Mouse (Mus musculus) testis, adult 2 months (tissue): Measurements from ENCODE around the gene Gatc. TPM values are rescaled to one million over a fixed set of nuclear protein-coding genes. Genes with fewer than 3 reads are reported as not detected.

ENCODE experiments used
- H3K27ac ChIP-seq: fragments of 200-500 bp; 2 replicates; pipeline ENCODE4 v1.5.1; 2012; ENCODE audit warnings: low read depth, low read length; ENCODE audit not compliant: control insufficient read depth, insufficient read depth
- H3K27me3 ChIP-seq: fragments of 200-500 bp; 2 replicates; pipeline ENCODE4 v1.6.1; 2012; ENCODE audit warnings: mild to moderate bottlenecking, low read length, moderate library complexity; ENCODE audit not compliant: control insufficient read depth, insufficient read depth
- H3K36me3 ChIP-seq: fragments of 200-500 bp; 2 replicates; pipeline ENCODE4 v1.6.1; 2012; ENCODE audit warnings: mild to moderate bottlenecking, low read length; ENCODE audit not compliant: control insufficient read depth, insufficient read depth
- H3K4me1 ChIP-seq: fragments of 200-500 bp; 2 replicates; pipeline ENCODE4 v1.6.1; 2012; ENCODE audit warnings: low read length; ENCODE audit not compliant: control insufficient read depth, insufficient read depth
- H3K4me3 ChIP-seq: fragments of 200-500 bp; 2 replicates; pipeline ENCODE4 v1.5.1; 2012; ENCODE audit warnings: low read depth, mild to moderate bottlenecking, low read length, moderate library complexity, mixed read lengths; ENCODE audit not compliant: control insufficient read depth
- CTCF ChIP-seq: fragments of 200-500 bp; IDR thresholded peaks from 2 replicates; pipeline ENCODE4 v1.5.1; 2012; ENCODE audit warnings: low read depth, mild to moderate bottlenecking, inconsistent platforms, low read length, moderate library complexity; ENCODE audit not compliant: control insufficient read depth, insufficient read depth, insufficient replicate concordance
- POLR2A ChIP-seq: fragments of 200-500 bp; IDR thresholded peaks from 2 replicates; pipeline ENCODE4 v1.6.1; 2012; ENCODE audit warnings: low read depth, mild to moderate bottlenecking, inconsistent platforms, low read length, moderate library complexity; ENCODE audit not compliant: control insufficient read depth
- polyA plus RNA-seq: library from polyadenylated mRNA; depleted of rRNA; stranded (reverse); fragments of >200 nt; gene quantifications from 2 replicates; pipeline ENCODE4 v1.2.3, GENCODE M21; 2012

The Gatc gene
- polyA plus RNA-seq, 1 experiment = 16.0 TPM

- H3K4me1 ChIP-seq = no peaks in the 10 kb centered on the region; the same call in 1 of the 2 replicates
- TF ChIP-seq CTCF (no peak), POLR2A (no peak)
- H3K4me3 ChIP-seq = no peak overlapping the region
- H3K27me3 ChIP-seq = no peaks in the 10 kb centered on the region
- H3K27ac ChIP-seq = no peak overlapping the region
- no peaks in the 10 kb centered on the region for H3K36me3 ChIP-seq
Observed at GRCm38 (mm10) chr5:115362819-115363714, 22.1 kb upstream of the Gatc start.

- Histone ChIP-seq H3K27me3 (no peaks in the 10 kb centered on the region), H3K4me1 (no peaks in the 10 kb centered on the region; the same call in 1 of the 2 replicates), H3K36me3 (no peaks in the 10 kb centered on the region), H3K4me3 (no peak overlapping the region), H3K27ac (no peak overlapping the region)
- TF ChIP-seq POLR2A (no peak), CTCF (no peak)
Observed at GRCm38 (mm10) chr5:115362216-115362615, 21.2 kb upstream of the Gatc start.

- peak overlapping the region; percentile 50 for H3K27ac ChIP-seq
- H3K27me3 ChIP-seq = no peaks in the 10 kb centered on the region
- no peak overlapping the region; the same call in 1 of the 2 replicates for H3K4me3 ChIP-seq
- no peaks in the 10 kb centered on the region; the same call in 1 of the 2 replicates for H3K4me1 ChIP-seq
- H3K36me3 ChIP-seq = no peaks in the 10 kb centered on the region
- TF ChIP-seq CTCF = no peak
- TF ChIP-seq POLR2A = no peak
Observed at GRCm38 (mm10) chr5:115359851-115360372, 18.9 kb upstream of the Gatc start.

- Histone ChIP-seq H3K27ac (peak overlapping the region; percentile 10), H3K4me3 (no peak overlapping the region), H3K27me3 (no peaks in the 10 kb centered on the region), H3K36me3 (no peaks in the 10 kb centered on the region), H3K4me1 (no peaks in the 10 kb centered on the region; the same call in 1 of the 2 replicates)
- TF ChIP-seq POLR2A (no peak), CTCF (no peak)
Observed at GRCm38 (mm10) chr5:115359438-115359837, 18.5 kb upstream of the Gatc start.

- no peaks in the 10 kb centered on the region; the same call in 1 of the 2 replicates for H3K4me1 ChIP-seq
- no peaks in the 10 kb centered on the region for H3K36me3 ChIP-seq
- H3K27ac ChIP-seq = peak overlapping the region; percentile 35
- no peaks in the 10 kb centered on the region for H3K27me3 ChIP-seq
- H3K4me3 ChIP-seq = no peak overlapping the region
- no peak for TF ChIP-seq POLR2A
- peak; percentile 94 for TF ChIP-seq CTCF
Observed at GRCm38 (mm10) chr5:115358872-115359271, 17.9 kb upstream of the Gatc start.

- Histone ChIP-seq H3K27me3 (no peaks in the 10 kb centered on the region), H3K27ac (no peak overlapping the region), H3K36me3 (no peaks in the 10 kb centered on the region), H3K4me1 (no peaks in the 10 kb centered on the region; the same call in 1 of the 2 replicates), H3K4me3 (no peak overlapping the region)
- no peak for TF ChIP-seq CTCF
- no peak for TF ChIP-seq POLR2A
Observed at GRCm38 (mm10) chr5:115355070-115355469, 14.1 kb upstream of the Gatc start.

- no peak overlapping the region for H3K27ac ChIP-seq
- H3K4me3 ChIP-seq = no peak overlapping the region
- H3K36me3 ChIP-seq = no peaks in the 10 kb centered on the region
- no peaks in the 10 kb centered on the region for H3K27me3 ChIP-seq
- peaks cover 4% of the 10 kb centered on the region for H3K4me1 ChIP-seq
- peak; percentile 8; the same call in 1 of the 2 replicates for TF ChIP-seq CTCF
- TF ChIP-seq POLR2A = no peak
Observed at GRCm38 (mm10) chr5:115351348-115351747, 10.4 kb upstream of the Gatc start.
